Mouse (Mus musculus) heart, adult 2 months (tissue): Measurements from ENCODE around the gene Rpl23. TPM values are rescaled to one million over a fixed set of nuclear protein-coding genes. Genes with fewer than 3 reads are reported as not detected.

Experiments
- DNase-seq, 2 experiments: peaks; one replicate each; pipeline ENCODE4 v3.0.0; 2021
- H3K27ac ChIP-seq: fragments of 200-600 bp; 2 replicates; pipeline ENCODE4 v1.8.1; 2022
- H3K27me3 ChIP-seq: fragments of 200-500 bp; 2 replicates; pipeline ENCODE4 v1.6.1; 2012; ENCODE audit warnings: mild to moderate bottlenecking, low read length, inconsistent platforms, mixed read lengths; ENCODE audit not compliant: control insufficient read depth, insufficient read depth
- H3K36me3 ChIP-seq: fragments of 200-500 bp; 2 replicates; pipeline ENCODE4 v1.6.1; 2012; ENCODE audit warnings: low read length, inconsistent platforms; ENCODE audit not compliant: control insufficient read depth, insufficient read depth
- H3K4me1 ChIP-seq: fragments of 200-500 bp; 2 replicates; pipeline ENCODE4 v1.6.1; 2011; ENCODE audit warnings: low read length; ENCODE audit not compliant: control insufficient read depth, insufficient read depth
- H3K4me3 ChIP-seq: fragments of 200-600 bp; 2 replicates; pipeline ENCODE4 v1.8.1; 2022
- H3K79me2 ChIP-seq: fragments of 200-500 bp; replicated peaks from 2 replicates; pipeline ENCODE4 v1.6.1; 2012; ENCODE audit warnings: mild to moderate bottlenecking, inconsistent platforms, low read length, moderate library complexity, mixed read lengths; ENCODE audit not compliant: control insufficient read depth, insufficient read depth
- H3K9ac ChIP-seq: fragments of 200-500 bp; 2 replicates; pipeline ENCODE4 v1.6.1; 2012; ENCODE audit warnings: low read depth, mild to moderate bottlenecking, control low read depth, inconsistent platforms, low read length, mixed read lengths
- CTCF ChIP-seq: fragments of 200-600 bp; IDR thresholded peaks from 2 replicates; pipeline ENCODE4 v1.8.1; 2022; ENCODE audit warnings: antibody characterized with exemption, mild to moderate bottlenecking, moderate library complexity
- EP300 ChIP-seq: fragments of 200-500 bp; IDR thresholded peaks from 2 replicates; pipeline ENCODE4 v1.6.1; 2011; ENCODE audit warnings: low read depth, low read length, control low read depth; ENCODE audit not compliant: insufficient read depth
- POLR2A ChIP-seq: fragments of 200-500 bp; IDR thresholded peaks from 2 replicates; pipeline ENCODE4 v1.6.1; 2011; ENCODE audit warnings: mild to moderate bottlenecking, low read depth, low read length, control low read depth; ENCODE audit not compliant: insufficient read depth
- whole genome bisulfite sequencing: fragments of 180-500 bp; shearing (Covaris S2); methylation state at CpG from one replicate; pipeline ENCODE4 v1.1.7; 2018; 5-methylcytosine and 5-hydroxymethylcytosine counted together
- intact Hi-C: fragments of 180-260 bp; cut with DNase I; formaldehyde crosslinking; loops from one replicate; pipeline ENCODE4 v1.15.1; 2025
- polyA plus RNA-seq: library from polyadenylated mRNA; depleted of rRNA; stranded (reverse); fragments of >200 nt; gene quantifications from 2 replicates; pipeline ENCODE4 v1.2.3, GENCODE M21; 2012
- total RNA-seq, 2 experiments: library from RNA; stranded (reverse); gene quantifications; 2 replicates each; pipeline ENCODE4 v1.2.3; 2021

Rpl23 gene
- total and polyA plus RNA-seq, 3 experiments = 103 to 574 (median 509) TPM

DNA sequence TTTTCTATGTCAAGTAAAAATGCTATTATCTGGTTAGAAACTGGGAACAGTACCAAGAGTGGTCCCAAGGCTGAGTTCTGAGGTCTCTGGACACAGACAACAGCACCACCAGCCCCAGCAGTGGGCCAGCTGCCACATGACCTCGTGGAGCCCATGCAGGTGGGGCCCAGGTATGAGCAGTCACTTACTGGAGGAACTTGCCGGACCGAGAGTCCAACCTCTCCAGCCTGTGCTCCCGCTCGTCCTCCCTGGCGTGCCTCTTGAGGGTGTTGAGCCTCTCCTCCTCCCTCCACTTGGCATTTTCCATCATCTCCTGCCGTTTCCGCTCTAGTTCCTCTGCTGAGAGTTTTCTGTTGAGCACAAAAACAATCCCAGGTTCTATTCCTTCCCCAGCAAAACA, 34.5 kb downstream of the Rpl23 start:
- no peaks in the 10 kb centered on the region for H3K27me3 ChIP-seq
- no peak for DNase-seq
- H3K4me1 ChIP-seq = peaks cover 2% of the 10 kb centered on the region
- H3K27ac ChIP-seq = no peak overlapping the region
- no peak for TF ChIP-seq CTCF
- TF ChIP-seq EP300 = no peak
- no peak for TF ChIP-seq POLR2A
- no peaks in the 10 kb centered on the region for H3K36me3 ChIP-seq
- 80% methylated on average over 8 of the region's 8 CpGs for WGBS
- H3K79me2 ChIP-seq = no peaks in the 10 kb centered on the region
- intact Hi-C loops = loop anchor here (2.0 to 5.0 kb wide), 2 partner anchors 33 to 135 kb away; partner anchors contain the start of gene Fbxo47
- H3K4me3 ChIP-seq = no peak overlapping the region
- H3K9ac ChIP-seq = no peak overlapping the region

DNA sequence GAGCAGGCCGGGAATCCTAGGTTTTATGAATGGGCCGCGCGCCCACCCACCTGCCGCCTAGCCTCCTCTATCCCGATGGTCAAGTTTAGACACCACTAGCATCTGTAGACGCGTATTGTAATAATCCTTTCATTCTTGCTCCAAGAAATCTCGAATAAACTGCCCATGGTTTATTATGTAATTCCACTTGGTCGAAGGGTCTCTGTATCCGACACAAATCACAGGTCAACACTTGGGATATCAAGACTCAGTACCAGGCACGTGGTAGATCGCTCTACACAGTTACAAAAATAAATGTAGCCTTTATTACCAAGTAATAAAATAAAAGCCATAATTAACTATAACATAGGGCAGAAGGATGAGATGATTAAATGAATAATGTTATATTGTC, 36.9 kb downstream of the Rpl23 start:
- no peaks in the 10 kb centered on the region for H3K27me3 ChIP-seq
- intact Hi-C loops = loop anchor here (1.0 to 5.0 kb wide), 3 partner anchors 21 to 137 kb away; partner anchors contain the start of genes Cwc25, Fbxo47 and Psmb3
- TF ChIP-seq EP300 (no peak), CTCF (no peak), POLR2A (no peak)
- no peak overlapping the region for H3K9ac ChIP-seq
- H3K4me1 ChIP-seq = peaks cover 2% of the 10 kb centered on the region
- DNase-seq = no peak
- H3K36me3 ChIP-seq = no peaks in the 10 kb centered on the region
- peaks cover 3% of the 10 kb centered on the region; the same call in 1 of the 2 replicates for H3K79me2 ChIP-seq
- WGBS = 8% methylated on average over 13 of the region's 13 CpGs
- peak overlapping the region; percentile 82 for H3K4me3 ChIP-seq
- peak overlapping the region; percentile 4; the same call in 1 of the 2 replicates for H3K27ac ChIP-seq

DNA sequence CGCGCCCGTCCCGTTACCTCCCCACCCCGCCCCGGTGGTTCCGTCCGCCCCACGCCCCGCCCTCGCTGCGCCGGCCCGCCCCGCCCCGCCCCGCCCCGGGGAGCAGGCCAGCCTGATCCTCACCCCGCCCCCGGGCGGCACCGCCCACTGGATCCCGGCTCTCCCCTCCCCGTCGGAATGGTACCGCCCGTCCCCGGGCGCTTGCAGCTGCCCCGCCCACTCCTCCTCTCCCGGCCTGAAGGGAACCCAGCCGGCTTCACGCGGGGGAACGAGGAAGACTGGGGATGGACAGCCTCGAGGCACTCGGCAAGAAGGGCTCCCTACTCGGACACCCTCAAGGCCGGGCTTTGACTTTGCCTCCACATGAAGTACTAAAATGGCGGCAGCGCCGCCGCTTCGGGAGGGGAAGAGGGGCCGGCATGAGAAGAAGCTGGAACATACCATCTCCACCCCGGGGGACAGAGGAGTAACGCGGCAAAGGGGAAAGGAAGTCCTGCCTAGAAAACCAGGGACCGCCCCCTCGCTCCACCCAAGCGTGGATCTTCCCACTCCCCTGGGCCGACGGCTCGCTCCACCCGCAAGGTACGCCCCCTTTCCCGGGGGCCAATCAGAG, 37.4 kb downstream of the Rpl23 start:
- Histone ChIP-seq H3K79me2 (peaks cover 3% of the 10 kb centered on the region; the same call in 1 of the 2 replicates), H3K9ac (peak overlapping the region; percentile 90), H3K4me1 (peaks cover 6% of the 10 kb centered on the region), H3K27ac (peak overlapping the region; percentile 95), H3K27me3 (no peaks in the 10 kb centered on the region), H3K4me3 (peak overlapping the region; percentile 97), H3K36me3 (no peaks in the 10 kb centered on the region)
- 2% methylated on average over 54 of the region's 57 CpGs for WGBS
- intact Hi-C loops = loop anchor here (1.0 to 5.0 kb wide), 3 partner anchors 21 to 137 kb away; partner anchors contain the start of genes Cwc25, Fbxo47 and Psmb3
- TF ChIP-seq EP300 (peak; percentile 77; the same call in 1 of the 2 replicates), POLR2A (peak; percentile 18; the same call in 1 of the 2 replicates), CTCF (no peak)
- DNase-seq = peak; percentile 98 to 99

DNA sequence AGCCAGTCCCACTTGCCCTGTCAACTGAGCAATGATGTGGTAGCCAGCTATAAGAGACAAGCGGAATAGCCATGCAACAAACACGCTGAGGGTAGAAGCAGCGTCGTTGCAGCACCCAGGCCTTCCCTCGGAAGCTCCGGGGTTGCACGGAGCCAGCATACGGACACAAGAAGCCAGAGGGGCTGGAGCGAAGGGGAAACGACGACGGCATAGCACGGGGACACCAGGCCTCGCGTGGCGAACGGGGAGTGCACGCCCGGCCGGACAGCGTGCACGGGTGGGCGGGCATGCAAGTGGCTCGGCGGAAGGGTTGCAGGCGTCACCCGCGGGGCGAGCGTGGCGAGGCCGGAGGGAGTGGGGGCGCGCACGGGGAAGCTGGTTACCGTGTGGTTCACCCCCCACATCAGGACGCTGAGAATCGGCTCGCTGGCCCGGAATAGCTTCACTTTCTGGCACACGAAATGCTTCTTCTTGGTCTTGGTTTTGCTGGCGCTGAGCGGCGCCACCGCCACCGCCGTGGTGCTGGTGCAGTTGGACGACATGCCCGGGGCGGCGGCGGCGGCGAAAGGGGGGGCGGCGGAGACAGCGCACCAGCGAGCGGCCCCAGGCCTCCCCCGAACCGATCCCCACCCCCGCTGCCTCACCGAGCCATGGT, 38.0 kb downstream of the Rpl23 start, which contains the start of gene Pip4k2b:
Pip4k2b (minus strand) TSS at position 642 of the 655 bp plus-strand sequence.
- no peak for TF ChIP-seq CTCF
- TF ChIP-seq POLR2A = no peak
- no peak for TF ChIP-seq EP300
- DNase-seq = no peak

DNA sequence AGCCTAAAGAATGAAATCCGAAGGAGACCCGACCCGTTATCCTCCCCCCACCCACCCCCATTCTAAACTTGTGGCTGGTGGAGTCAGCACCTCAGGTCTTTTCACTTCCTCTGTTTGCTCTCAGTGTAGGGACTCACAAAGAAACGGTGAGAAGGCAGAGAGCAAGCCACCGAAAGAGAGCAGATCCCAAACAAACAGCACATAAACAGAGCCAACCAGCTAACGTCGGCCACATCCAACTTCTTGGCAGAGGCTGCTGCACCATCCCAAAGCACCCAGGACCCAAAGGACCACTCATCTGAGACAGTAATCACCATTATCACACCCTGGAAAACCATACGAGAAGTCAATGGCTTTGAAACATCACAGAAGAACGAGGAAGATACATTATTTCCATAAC, 38.8 kb downstream of the Rpl23 start:
- intact Hi-C loops = no loop called here
- peak overlapping the region; percentile 91 for H3K27ac ChIP-seq
- 14% methylated on average over 9 of the region's 9 CpGs for WGBS

More for the DNA sequence above, 38.0 kb downstream of the Rpl23 start, which contains the start of gene Pip4k2b:
- H3K27me3 ChIP-seq = no peaks in the 10 kb centered on the region
- H3K27ac ChIP-seq = peak within 1 kb of the TSS; percentile 95
- peaks cover 6% of the 10 kb centered on the region for H3K4me1 ChIP-seq
- H3K9ac ChIP-seq = peak within 1 kb of the TSS; percentile 90
- no peaks in the 10 kb centered on the region for H3K36me3 ChIP-seq
- peak within 1 kb of the TSS; percentile 97 for H3K4me3 ChIP-seq
- intact Hi-C loops = loop anchor here (2.0 kb wide), 1 partner anchor 41 kb away; the partner anchor contains the start of gene Psmb3
- peaks cover 3% of the 10 kb centered on the region; the same call in 1 of the 2 replicates for H3K79me2 ChIP-seq
- WGBS = under 1% methylated on average over 62 of the region's 63 CpGs

More for the DNA sequence above, 38.8 kb downstream of the Rpl23 start:
- H3K4me3 ChIP-seq = peak overlapping the region; percentile 97
- peaks cover 3% of the 10 kb centered on the region; the same call in 1 of the 2 replicates for H3K79me2 ChIP-seq
- H3K27me3 ChIP-seq = no peaks in the 10 kb centered on the region
- H3K4me1 ChIP-seq = peaks cover 6% of the 10 kb centered on the region
- DNase-seq = no peak
- H3K36me3 ChIP-seq = no peaks in the 10 kb centered on the region
- peak overlapping the region; percentile 31 for H3K9ac ChIP-seq
- no peak for TF ChIP-seq EP300
- no peak for TF ChIP-seq POLR2A
- TF ChIP-seq CTCF = no peak
